ENCODE assay signal across 8 mouse cellular contexts in the genomic region with DNA sequence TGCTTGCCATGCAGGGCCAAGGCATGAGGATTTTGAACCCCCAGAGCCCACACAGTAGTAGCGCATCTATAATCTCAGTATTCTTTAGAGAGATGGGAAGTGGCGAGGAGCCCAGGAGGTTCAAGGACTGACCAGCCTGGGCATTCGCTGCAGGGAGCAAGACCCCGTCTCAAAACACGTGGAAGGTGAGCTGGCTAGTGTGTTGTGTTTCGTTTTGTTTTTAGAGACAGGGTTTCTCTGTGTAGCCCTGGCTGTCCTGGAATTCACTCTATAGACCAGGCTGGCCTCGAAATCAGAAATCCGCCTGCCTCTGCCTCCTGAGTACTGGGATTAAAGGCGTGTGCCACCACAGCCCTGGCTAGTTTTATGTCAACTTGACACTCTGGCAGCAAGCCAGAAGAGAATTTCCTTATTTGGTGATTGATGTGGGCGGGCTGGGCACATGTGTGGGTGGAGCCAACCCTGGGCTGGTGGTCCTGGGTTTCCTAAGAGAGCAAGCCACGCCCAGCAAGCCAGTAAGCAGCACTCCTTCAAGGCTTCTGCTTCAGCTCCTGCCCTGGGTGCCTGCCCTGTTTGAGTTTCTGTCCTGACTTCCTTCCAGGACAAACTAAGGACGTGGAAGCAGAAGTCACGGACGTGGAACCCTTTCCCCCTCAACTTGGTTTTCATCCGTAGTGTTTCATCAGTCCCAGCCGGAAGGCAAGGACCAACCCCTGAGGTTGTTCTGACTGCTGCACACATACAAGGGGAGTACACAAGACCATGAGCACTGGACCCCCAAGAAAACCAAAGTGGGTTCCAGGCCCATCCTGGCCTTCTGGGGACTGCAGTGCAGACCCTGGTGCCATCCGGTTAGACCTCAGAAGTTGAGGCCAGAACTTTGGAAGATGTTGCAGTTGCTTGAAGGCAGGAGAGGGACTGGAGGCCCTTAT.
DNase-seq lines count a peak whose midpoint lies in the region; ATAC-seq and TF ChIP-seq lines count a peak whose summit lies in the region.

No protein-coding gene starts in this region.

- no peak overlapping the region for H3K9ac ChIP-seq in hindbrain, embryonic 11.5 days (ENCODE audit: low read depth, low read length)
- no peak overlapping the region for H3K9ac ChIP-seq in liver, embryonic 15.5 days

- H3K4me3 ChIP-seq in gastrocnemius, adult 2 months, result no peak overlapping the region
- H3K4me3 ChIP-seq in bone marrow macrophage, adult 2 months (ENCODE audit: insufficient read depth, low read length), result no peak overlapping the region
- H3K4me3 ChIP-seq in hindbrain, embryonic 11.5 days (ENCODE audit: low read depth, low read length), result no peak overlapping the region
- H3K4me3 ChIP-seq in liver, embryonic 15.5 days (replicated peaks), result no peak overlapping the region

- no peaks in the 10 kb centered on the region for H3K27me3 ChIP-seq in hindbrain, embryonic 11.5 days (ENCODE audit: control insufficient read depth, insufficient read depth, low read length)
- H3K27me3 ChIP-seq in liver, embryonic 15.5 days, result peaks cover 46% of the 10 kb centered on the region
- no peaks in the 10 kb centered on the region for H3K27me3 ChIP-seq in splenic B cell, adult 2 months (ENCODE audit: control insufficient read depth, insufficient read depth, low read length, poor library complexity, severe bottlenecking)

- no peaks in the 10 kb centered on the region for H3K9me3 ChIP-seq in hindbrain, embryonic 11.5 days (ENCODE audit: control insufficient read depth, low read length)
- H3K9me3 ChIP-seq in liver, embryonic 15.5 days (replicated peaks), result no peaks in the 10 kb centered on the region

- H3K27ac ChIP-seq in gastrocnemius, adult 2 months, result peak overlapping the region; percentile 94
- peak overlapping the region; percentile 95 for H3K27ac ChIP-seq in bone marrow macrophage, adult 2 months (ENCODE audit: insufficient read depth, low read depth, low read length)
- peak overlapping the region; percentile 100 for H3K27ac ChIP-seq in hindbrain, embryonic 11.5 days (ENCODE audit: low read depth, low read length)
- H3K27ac ChIP-seq in liver, embryonic 15.5 days (replicated peaks), result peak overlapping the region; percentile 58; the same call in 1 of the 2 replicates

- no peak for DNase-seq in gastrocnemius, adult 2 months
- no peak for DNase-seq in gastrocnemius, postnatal 14 days
- DNase-seq in hindbrain, embryonic 11.5 days (ENCODE audit: low spot score), result no peak
- DNase-seq in splenic B cell, adult 2 months (ENCODE audit: low read depth, low spot score), result peak; percentile 75
- no peak for DNase-seq in ovary, postnatal 14 days (ENCODE audit: low spot score)
- DNase-seq in right cerebral cortex, adult 2 months (ENCODE audit: low spot score in 2 of 2), result no peak

- no peaks in the 10 kb centered on the region for H3K36me3 ChIP-seq in hindbrain, embryonic 11.5 days (ENCODE audit: control insufficient read depth, insufficient read depth, low read length)
- H3K36me3 ChIP-seq in liver, embryonic 15.5 days (replicated peaks), result no peaks in the 10 kb centered on the region
- H3K36me3 ChIP-seq in splenic B cell, adult 2 months (ENCODE audit: control insufficient read depth, insufficient read depth, low read length, poor library complexity, severe bottlenecking), result no peaks in the 10 kb centered on the region

- TF ChIP-seq POLR2A in bone marrow macrophage, adult 2 months (IDR thresholded peaks at IDR 0.05; ENCODE audit: borderline replicate concordance, low read depth, low read length), result no peak

- ATAC-seq in hindbrain, embryonic 11.5 days (ENCODE audit: low FRiP score), result no peak
- ATAC-seq in liver, embryonic 15.5 days (ENCODE audit: insufficient read depth), result no peak

- H3K4me2 ChIP-seq in hindbrain, embryonic 11.5 days (replicated peaks; ENCODE audit: low read depth, low read length), result no peak overlapping the region
- no peak overlapping the region for H3K4me2 ChIP-seq in liver, embryonic 15.5 days

- H3K4me1 ChIP-seq in bone marrow macrophage, adult 2 months (ENCODE audit: control insufficient read depth, insufficient read depth, low read length), result peaks cover 36% of the 10 kb centered on the region
- peaks cover 47% of the 10 kb centered on the region for H3K4me1 ChIP-seq in hindbrain, embryonic 11.5 days (replicated peaks; ENCODE audit: control insufficient read depth, insufficient read depth, low read length)
- H3K4me1 ChIP-seq in liver, embryonic 15.5 days (replicated peaks), result peaks cover 30% of the 10 kb centered on the region

- WGBS in hindbrain, embryonic 11.5 days, result 90% methylated on average over 17 of the region's 17 CpGs
- WGBS in liver, embryonic 15.5 days (ENCODE audit: insufficient replicate concordance), result 65% methylated on average over 17 of the region's 17 CpGs

- no peak for TF ChIP-seq CTCF in gastrocnemius, adult 2 months (IDR thresholded peaks at IDR 0.05)
- no peak for TF ChIP-seq CTCF in bone marrow macrophage, adult 2 months (IDR thresholded peaks at IDR 0.05; ENCODE audit: low read depth, low read length)

- intact Hi-C loops in gastrocnemius, adult 2 months (cut with DNase I), result no loop called here
- intact Hi-C loops in gastrocnemius, postnatal 14 days (cut with DNase I; ENCODE audit: low total_unique reads), result no loop called here
